Mouse (Mus musculus): ENCODE results near the gene Myo1b. TPM values are rescaled to one million over a fixed set of nuclear protein-coding genes. Genes with fewer than 3 reads are reported as not detected.

The Myo1b gene
- total RNA-seq (2022) = 10 to 100 TPM; 30.7 to 48.0 (median 40.7) TPM

- peak in 1 of 2 experiments; percentile 20 for DNase-seq (ENCODE audit: low spot score in 2 of 2)
These were observed at the start of gene Myo1b for GRCm38 (mm10) chr1:51915576-51916156. Gene Myo1b (minus strand): TSS chr1:51916071.

- no peak for DNase-seq (ENCODE audit: low spot score in 2 of 2)
These were observed 48.8 kb upstream of the Myo1b start for GRCm38 (mm10) chr1:51964647-51965046.

- no peak for DNase-seq (ENCODE audit: low spot score in 2 of 2)
These were observed 31.2 kb upstream of the Myo1b start for GRCm38 (mm10) chr1:51947116-51947515.

- no peak for DNase-seq (ENCODE audit: low spot score in 2 of 2)
These were observed 28.9 kb upstream of the Myo1b start for GRCm38 (mm10) chr1:51944755-51945154.

GRCm38 (mm10) chr1:51938357-51938756, 22.5 kb upstream of the Myo1b start:
- DNase-seq (ENCODE audit: low spot score in 2 of 2) = no peak

- DNase-seq (ENCODE audit: low spot score in 2 of 2) = no peak
These were observed 19.1 kb upstream of the Myo1b start for GRCm38 (mm10) chr1:51935006-51935405.

- no peak for DNase-seq (ENCODE audit: low spot score in 2 of 2)
These were observed 18.5 kb upstream of the Myo1b start for GRCm38 (mm10) chr1:51934176-51934924.

GRCm38 (mm10) chr1:51932826-51933225, 17.0 kb upstream of the Myo1b start:
- DNase-seq (ENCODE audit: low spot score in 2 of 2) = no peak

GRCm38 (mm10) chr1:51931561-51931960, 15.7 kb upstream of the Myo1b start:
- no peak for DNase-seq (ENCODE audit: low spot score in 2 of 2)

- no peak for DNase-seq (ENCODE audit: low spot score in 2 of 2)
These were observed 14.7 kb upstream of the Myo1b start for GRCm38 (mm10) chr1:51930584-51930983.

- no peak for DNase-seq (ENCODE audit: low spot score in 2 of 2)
These were observed 13.7 kb upstream of the Myo1b start for GRCm38 (mm10) chr1:51929557-51929956.

- DNase-seq (ENCODE audit: low spot score in 2 of 2) = no peak
These were observed 6.9 kb upstream of the Myo1b start for GRCm38 (mm10) chr1:51922820-51923219.

- no peak for DNase-seq (ENCODE audit: low spot score in 2 of 2)
These were observed 405 bp upstream of the Myo1b start for GRCm38 (mm10) chr1:51916276-51916675.

- no peak for DNase-seq (ENCODE audit: low spot score in 2 of 2)
These were observed 758 bp downstream of the Myo1b start for GRCm38 (mm10) chr1:51915051-51915575.

GRCm38 (mm10) chr1:51914095-51914494, 1.8 kb downstream of the Myo1b start:
- no peak for DNase-seq (ENCODE audit: low spot score in 2 of 2)

- peak in 1 of 2 experiments; percentile 27 for DNase-seq (ENCODE audit: low spot score in 2 of 2)
These were observed 2.6 kb downstream of the Myo1b start for GRCm38 (mm10) chr1:51913071-51913814.

GRCm38 (mm10) chr1:51911331-51911730, 4.5 kb downstream of the Myo1b start:
- DNase-seq (ENCODE audit: low spot score in 2 of 2) = no peak

- peak in 1 of 2 experiments; percentile 31 for DNase-seq (ENCODE audit: low spot score in 2 of 2)
These were observed 6.7 kb downstream of the Myo1b start for GRCm38 (mm10) chr1:51909204-51909603.

GRCm38 (mm10) chr1:51907821-51908220, 8.1 kb downstream of the Myo1b start:
- DNase-seq (ENCODE audit: low spot score in 2 of 2) = no peak

- DNase-seq (ENCODE audit: low spot score in 2 of 2) = no peak
These were observed 9.5 kb downstream of the Myo1b start for GRCm38 (mm10) chr1:51906206-51906906.

- DNase-seq (ENCODE audit: low spot score in 2 of 2) = no peak
These were observed 10.8 kb downstream of the Myo1b start for GRCm38 (mm10) chr1:51905073-51905472.

Measured in left cerebral cortex, adult 8-10 months (tissue).